Mouse (Mus musculus) myocyte (in vitro differentiated cells): ENCODE data around the gene Mb21d2.

Source experiments
- CEBPB ChIP-seq: IDR thresholded peaks from 2 replicates; pipeline ENCODE4 v1.6.1; 2011; ENCODE audit warnings: mild to moderate bottlenecking, moderate library complexity; ENCODE audit not compliant: poor library complexity, insufficient read depth, severe bottlenecking
- E2F4 ChIP-seq: IDR thresholded peaks from one replicate; pipeline ENCODE4 v1.6.1; 2011; ENCODE audit warnings: mild to moderate bottlenecking, control low read depth, moderate library complexity; ENCODE audit not compliant: insufficient read depth
- MAX ChIP-seq: IDR thresholded peaks from one replicate; pipeline ENCODE4 v1.6.1; 2011; ENCODE audit warnings: low read depth, mild to moderate bottlenecking, control low read depth
- MYOD1 ChIP-seq, 3 experiments: IDR thresholded peaks; one replicate each; pipeline ENCODE4 v1.6.1; 2011; ENCODE audit warnings: control low read depth in 2 of 3, low read depth in 2 of 3, mild to moderate bottlenecking in 2 of 3, moderate library complexity in 1 of 3; ENCODE audit not compliant: insufficient read length in 2 of 3, control insufficient read depth in 1 of 3
- POLR2A ChIP-seq: IDR thresholded peaks from one replicate; pipeline ENCODE4 v1.6.1; 2011; ENCODE audit warnings: low read depth, mild to moderate bottlenecking, control low read depth, moderate library complexity; ENCODE audit not compliant: insufficient read length
- POLR2AphosphoS2 ChIP-seq: IDR thresholded peaks from one replicate; pipeline ENCODE4 v1.6.1; 2011; ENCODE audit warnings: low read depth, control low read depth; ENCODE audit not compliant: insufficient read length
- TCF12 ChIP-seq: IDR thresholded peaks from one replicate; pipeline ENCODE4 v1.6.1; 2011; ENCODE audit warnings: mild to moderate bottlenecking, control low read depth; ENCODE audit not compliant: poor library complexity, insufficient read depth, severe bottlenecking
- USF1 ChIP-seq: IDR thresholded peaks from one replicate; pipeline ENCODE4 v1.6.1; 2011; ENCODE audit warnings: low read depth, mild to moderate bottlenecking, control low read depth, moderate library complexity

GRCm38 (mm10) chr16:28919320-28919885, 10.1 kb downstream of the Mb21d2 start:
- peak; percentile 79 for TF ChIP-seq TCF12
- no peak for TF ChIP-seq POLR2A
- TF ChIP-seq MAX, result no peak
- TF ChIP-seq POLR2AphosphoS2, result no peak
- TF ChIP-seq E2F4, result no peak
- TF ChIP-seq USF1, result no peak
- no peak for TF ChIP-seq CEBPB
- peak; percentile 11 to 86 (median 81) for TF ChIP-seq MYOD1 (IDR thresholded peaks at IDR 0.05; ENCODE audit: control insufficient read depth in 1 of 3, insufficient read length in 2 of 3, low read depth in 2 of 3)
